8 mouse cellular contexts compared by ENCODE assay signal in the genomic region with DNA sequence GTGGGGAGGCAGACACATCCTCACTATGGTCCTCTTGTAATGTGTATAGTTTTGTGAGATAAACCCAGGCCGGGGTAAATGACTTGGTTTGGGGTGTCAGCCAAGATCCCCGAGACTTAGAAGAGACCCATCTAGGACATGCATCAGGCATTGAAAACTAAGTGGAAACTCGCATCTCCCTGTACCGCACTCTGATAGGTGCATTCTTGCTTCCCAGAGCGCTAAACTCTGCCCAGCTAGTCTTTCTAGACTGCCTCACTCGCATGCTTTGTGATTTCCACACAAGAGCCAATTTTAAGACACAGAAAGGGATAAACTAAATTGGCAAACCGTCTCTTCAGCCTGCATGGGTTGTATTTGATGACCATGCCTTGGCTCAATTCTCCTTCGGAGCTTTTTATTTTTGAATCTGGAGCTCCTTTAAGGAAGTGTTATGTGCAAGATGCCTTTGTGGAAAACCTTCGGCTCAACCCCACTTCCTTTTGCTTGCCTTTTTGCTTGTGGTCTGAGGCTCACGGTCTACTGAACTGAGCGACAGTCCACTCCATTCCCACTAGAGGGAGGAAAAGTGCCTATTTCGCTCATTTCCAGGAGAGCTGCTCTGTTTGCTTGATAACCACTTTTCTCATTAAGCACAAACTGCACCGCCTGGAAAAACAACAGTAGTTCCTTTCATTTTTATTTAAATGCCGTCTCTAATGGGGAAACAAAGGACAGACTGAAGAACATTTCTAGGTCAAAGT. TPM values are rescaled to one million over a fixed set of nuclear protein-coding genes. Genes with fewer than 3 reads are reported as not detected.
DNase-seq lines count a peak whose midpoint lies in the region; ATAC-seq lines count a peak whose summit lies in the region.

No protein-coding gene starts in this region.

- WGBS in intestine, embryonic 15.5 days, result 53% methylated on average over 14 of the region's 14 CpGs
- 55% methylated on average over 14 of the region's 14 CpGs for WGBS in intestine, embryonic 16.5 days

- peak; percentile 42 for DNase-seq in embryo, embryonic 11.5 days (ENCODE audit: low read depth, low spot score)
- DNase-seq in layer of hippocampus, adult 8-10 months (ENCODE audit: low spot score in 2 of 2), result peak; percentile 32 to 42
- peak; percentile 10 for DNase-seq in lung, postnatal 25 days (ENCODE audit: low spot score)
- peak; percentile 26 for DNase-seq in right cerebral cortex, postnatal 4 days
- no peak for DNase-seq in spleen, adult 18-20 months

- H3K27me3 ChIP-seq in intestine, embryonic 15.5 days (replicated peaks), result no peaks in the 10 kb centered on the region
- H3K27me3 ChIP-seq in intestine, embryonic 16.5 days (replicated peaks; ENCODE audit: control insufficient read depth, insufficient read depth, low read length), result no peaks in the 10 kb centered on the region

- H3K4me2 ChIP-seq in intestine, embryonic 15.5 days (replicated peaks), result no peak overlapping the region
- no peak overlapping the region for H3K4me2 ChIP-seq in intestine, embryonic 16.5 days (ENCODE audit: low read depth, low read length)

- H3K36me3 ChIP-seq in intestine, embryonic 15.5 days, result no peaks in the 10 kb centered on the region
- H3K36me3 ChIP-seq in intestine, embryonic 16.5 days (ENCODE audit: control insufficient read depth, insufficient read depth, low read length), result no peaks in the 10 kb centered on the region

- H3K9me3 ChIP-seq in intestine, embryonic 15.5 days, result no peaks in the 10 kb centered on the region
- H3K9me3 ChIP-seq in intestine, embryonic 16.5 days (ENCODE audit: control insufficient read depth, low read length), result no peaks in the 10 kb centered on the region

- no peak overlapping the region for H3K9ac ChIP-seq in intestine, embryonic 15.5 days
- no peak overlapping the region for H3K9ac ChIP-seq in intestine, embryonic 16.5 days (ENCODE audit: low read depth, low read length)

- H3K4me3 ChIP-seq in intestine, embryonic 15.5 days (replicated peaks), result no peak overlapping the region
- H3K4me3 ChIP-seq in intestine, embryonic 16.5 days (ENCODE audit: low read length), result no peak overlapping the region

- H3K27ac ChIP-seq in intestine, embryonic 15.5 days, result no peak overlapping the region
- no peak overlapping the region for H3K27ac ChIP-seq in intestine, embryonic 16.5 days (ENCODE audit: low read length)

- H3K4me1 ChIP-seq in intestine, embryonic 15.5 days (replicated peaks), result no peaks in the 10 kb centered on the region
- no peaks in the 10 kb centered on the region for H3K4me1 ChIP-seq in intestine, embryonic 16.5 days (ENCODE audit: control insufficient read depth, insufficient read depth, low read length)

- 0 out of 2 replicates have a peak, but pooled peaks have one; percentile 51 for ATAC-seq in intestine, embryonic 15.5 days
- ATAC-seq in intestine, embryonic 16.5 days, result no peak
- ATAC-seq in hematopoietic stem cell, adult 5-6 weeks (replicated peaks in 1 of 2; ENCODE audit: insufficient read depth in 1 of 2, low FRiP score in 2 of 2, low TSS enrichment in 1 of 2, low read depth in 1 of 2, poor library complexity in 2 of 2, severe bottlenecking in 2 of 2), result peak; percentile 95 to 97

RNA-seq across cellular contexts. Expression of a gene that starts 19.0 kb away (rescaled TPM):
- 4.6 and 5.6 TPM in 2 replicates for polyA plus RNA-seq in intestine, embryonic 15.5 days (2015; fragmentation: Nextera tagmentation; extraction: Ambion mirVana)
- polyA plus RNA-seq in intestine, embryonic 16.5 days (2015; fragmentation: Nextera tagmentation; extraction: Ambion mirVana), result 4.4 and 5.5 TPM in 2 replicates
- total RNA-seq in hematopoietic stem cell, adult 5-6 weeks (2017), result 15.5 and 20.9 TPM in 2 replicates
- 10 to 100 TPM; 16.0 to 19.1 (median 16.3) TPM for total RNA-seq in layer of hippocampus, adult 8-10 months (2022)

RNA-seq across cellular contexts. Expression of a gene that starts 31.8 kb away (rescaled TPM):
- polyA plus RNA-seq in intestine, embryonic 15.5 days (2015; fragmentation: Nextera tagmentation; extraction: Ambion mirVana), result 1.1 and 1.2 TPM in 2 replicates
- 1.2 TPM in 2 replicates for polyA plus RNA-seq in intestine, embryonic 16.5 days (2015; fragmentation: Nextera tagmentation; extraction: Ambion mirVana)
- 8.9 and 13.1 TPM in 2 replicates for total RNA-seq in hematopoietic stem cell, adult 5-6 weeks (2017)
- total RNA-seq in layer of hippocampus, adult 8-10 months (2022), result 1 to 10 TPM in 2 of 4 experiments, under 1 TPM in 2; 0.35 to 3.1 (median 0.83) TPM

Comparison
In these comparisons a context has a peak if more than half of its experiments do, and no peak if none do; other contexts are left out.
1. DNase-seq: peak in embryo, embryonic 11.5 days (single experiment), layer of hippocampus, adult 8-10 months (2 of 2), lung, postnatal 25 days (single experiment) and right cerebral cortex, postnatal 4 days (single experiment); none in spleen, adult 18-20 months (0 of 2).